Mouse (Mus musculus): ENCODE data around the gene Gm28729. TPM values are rescaled to one million over a fixed set of nuclear protein-coding genes. Genes with fewer than 3 reads are reported as not detected.

Gene Gm28729
- 0.15 TPM in 1 of 2 replicates, not detected in the other for polyA plus RNA-seq (2015; fragmentation: Nextera tagmentation; extraction: Ambion mirVana)

DNA sequence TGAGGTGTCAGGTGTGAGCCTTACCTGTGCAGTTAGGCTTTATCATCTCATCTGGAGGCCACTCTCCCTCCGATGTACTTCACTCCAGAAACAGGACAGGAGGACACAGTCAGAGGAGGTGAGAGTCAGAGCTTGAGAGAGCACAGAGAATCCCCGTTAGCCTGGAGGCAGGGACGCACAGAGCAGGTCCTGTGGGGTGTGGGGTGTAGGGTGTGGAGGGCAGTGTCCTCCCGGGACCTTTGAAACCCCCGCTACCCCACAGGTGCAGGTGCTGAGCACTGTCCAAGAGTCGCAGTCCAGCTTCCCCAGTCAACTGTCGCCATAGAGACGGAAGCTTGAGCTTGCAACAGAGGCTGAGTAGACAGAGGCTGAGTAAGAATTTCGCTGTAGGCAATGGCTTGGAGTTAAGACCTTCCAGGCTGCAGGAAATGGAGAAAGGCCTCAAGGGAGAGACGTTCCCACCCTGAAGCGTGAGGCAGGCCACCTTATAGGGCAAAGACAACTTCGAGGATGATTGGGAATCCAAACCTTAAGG is at the start of gene Gm28729:
Gene Gm28729 (minus strand): TSS at position 293 of the 535 bp plus-strand sequence.
- Histone ChIP-seq H3K4me1 (replicated peaks) (peaks cover 4% of the 10 kb centered on the region; the same call in 1 of the 2 replicates), H3K4me2 (no peak within 1 kb of the TSS), H3K9ac (no peak within 1 kb of the TSS), H3K27ac (replicated peaks) (no peak within 1 kb of the TSS), H3K27me3 (no peaks in the 10 kb centered on the region; the same call in 1 of the 2 replicates), H3K4me3 (no peak within 1 kb of the TSS), H3K36me3 (no peaks in the 10 kb centered on the region), H3K9me3 (no peaks in the 10 kb centered on the region)
- ATAC-seq (ENCODE audit: low read depth): no peak
- 64% methylated on average over 12 of the region's 12 CpGs for WGBS

DNA sequence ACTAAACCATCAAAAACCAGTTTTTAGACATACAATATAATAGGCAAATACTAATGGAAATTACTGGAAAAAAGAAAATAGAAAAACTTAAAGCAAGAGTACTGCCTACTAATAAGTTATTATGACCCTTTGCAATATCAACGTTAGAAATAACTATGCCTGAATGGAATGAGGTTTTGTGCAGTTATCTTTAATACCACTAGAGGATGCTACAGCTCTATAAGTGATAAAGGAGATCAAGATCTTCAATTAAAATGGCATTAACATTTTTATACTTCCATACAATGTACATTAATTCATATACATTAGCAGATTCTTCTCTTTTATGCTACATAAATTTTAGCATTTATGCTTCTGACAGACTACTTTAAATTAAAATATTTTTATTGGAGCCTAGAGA is 48.2 kb upstream of the Gm28729 start:
- ATAC-seq (ENCODE audit: low read depth): no peak
- Histone ChIP-seq H3K9ac (no peak overlapping the region), H3K4me1 (replicated peaks) (no peaks in the 10 kb centered on the region), H3K4me2 (no peak overlapping the region), H3K36me3 (peaks cover 28% of the 10 kb centered on the region), H3K4me3 (no peak overlapping the region), H3K27me3 (no peaks in the 10 kb centered on the region), H3K9me3 (no peaks in the 10 kb centered on the region), H3K27ac (replicated peaks) (no peak overlapping the region)
- 16% methylated on average over 1 of the region's 1 CpGs for WGBS

DNA sequence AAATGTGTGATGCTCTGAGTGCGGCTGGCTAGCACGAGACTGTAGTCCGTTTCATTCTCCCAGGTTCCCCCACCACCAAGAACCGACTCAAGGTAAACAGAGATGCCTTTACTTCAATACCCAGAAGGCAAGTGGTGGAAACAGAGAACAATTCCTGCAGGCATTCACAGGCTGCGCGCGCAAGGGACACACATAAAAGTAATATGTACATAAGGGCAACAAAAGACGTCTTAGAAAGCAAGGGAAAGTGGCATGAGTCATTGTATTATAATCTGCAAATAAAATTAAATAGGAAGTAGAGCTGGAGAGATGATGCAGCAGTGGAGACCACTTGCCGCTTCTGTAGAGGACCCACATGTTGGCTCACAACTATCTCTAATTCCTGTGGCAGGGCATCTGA is 47.7 kb upstream of the Gm28729 start:
- peaks cover 26% of the 10 kb centered on the region for H3K36me3 ChIP-seq
- no peaks in the 10 kb centered on the region for H3K4me1 ChIP-seq (replicated peaks)
- H3K9ac ChIP-seq: no peak overlapping the region
- no peak overlapping the region for H3K4me2 ChIP-seq
- no peak for ATAC-seq (ENCODE audit: low read depth)
- H3K9me3 ChIP-seq: no peaks in the 10 kb centered on the region
- H3K27ac ChIP-seq (replicated peaks): no peak overlapping the region
- 90% methylated on average over 9 of the region's 9 CpGs for WGBS
- H3K4me3 ChIP-seq: no peak overlapping the region
- H3K27me3 ChIP-seq: no peaks in the 10 kb centered on the region

DNA sequence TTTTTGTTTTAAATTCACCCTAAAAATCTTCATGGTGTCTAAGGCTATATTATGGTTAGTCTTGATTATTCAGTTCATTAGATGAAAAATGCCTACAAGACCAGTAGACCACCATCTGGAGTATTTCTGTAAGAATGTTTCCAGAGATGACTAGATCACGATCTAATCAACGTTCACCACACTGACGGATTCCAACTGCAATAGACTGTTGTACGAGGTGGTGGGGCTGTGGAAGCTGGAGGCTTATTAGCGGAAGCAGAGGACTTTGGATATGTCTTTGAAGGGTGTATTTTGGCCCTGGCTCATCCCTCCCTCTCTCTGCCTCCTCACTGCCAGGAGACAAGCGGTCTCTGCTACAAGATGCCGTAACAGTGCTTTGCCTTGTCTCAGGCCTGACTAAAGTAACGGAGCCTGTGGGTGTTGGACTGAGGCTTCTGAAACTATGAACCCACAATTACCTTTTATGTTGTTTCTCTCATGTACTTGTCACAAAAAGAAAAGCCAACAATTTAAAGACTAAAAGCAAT is 41.5 kb upstream of the Gm28729 start:
- H3K4me2 ChIP-seq: no peak overlapping the region
- peaks cover 44% of the 10 kb centered on the region for H3K36me3 ChIP-seq
- H3K9ac ChIP-seq: no peak overlapping the region
- no peak overlapping the region for H3K27ac ChIP-seq (replicated peaks)
- H3K9me3 ChIP-seq: no peaks in the 10 kb centered on the region
- 86% methylated on average over 8 of the region's 8 CpGs for WGBS
- H3K27me3 ChIP-seq: no peaks in the 10 kb centered on the region
- no peak overlapping the region for H3K4me3 ChIP-seq
- no peaks in the 10 kb centered on the region for H3K4me1 ChIP-seq (replicated peaks)
- ATAC-seq (ENCODE audit: low read depth): no peak

DNA sequence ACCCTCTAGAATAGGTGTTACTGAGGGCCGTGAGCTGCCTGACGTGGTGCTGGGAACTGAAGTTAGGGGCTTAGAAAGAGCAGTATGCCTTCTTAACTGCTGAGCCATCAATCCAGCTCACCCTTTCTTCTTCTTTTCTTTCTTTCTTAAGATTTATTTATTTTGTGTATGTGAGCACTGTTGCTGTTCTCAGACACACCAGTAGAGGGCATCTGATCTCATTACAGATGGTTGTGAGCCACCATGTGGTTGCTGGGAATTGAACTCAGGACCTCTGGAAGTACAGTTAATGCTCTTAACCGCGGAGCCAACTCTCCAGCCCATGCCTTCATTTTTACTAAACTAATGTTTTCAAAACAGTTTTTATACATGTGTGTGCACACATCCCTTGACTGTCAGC is 38.4 kb upstream of the Gm28729 start:
- Histone ChIP-seq H3K27ac (replicated peaks) (no peak overlapping the region), H3K36me3 (peaks cover 52% of the 10 kb centered on the region), H3K4me1 (replicated peaks) (no peaks in the 10 kb centered on the region), H3K4me2 (no peak overlapping the region), H3K9me3 (no peaks in the 10 kb centered on the region), H3K27me3 (no peaks in the 10 kb centered on the region), H3K4me3 (no peak overlapping the region), H3K9ac (no peak overlapping the region)
- 96% methylated on average over 4 of the region's 4 CpGs for WGBS
- ATAC-seq (ENCODE audit: low read depth): no peak

DNA sequence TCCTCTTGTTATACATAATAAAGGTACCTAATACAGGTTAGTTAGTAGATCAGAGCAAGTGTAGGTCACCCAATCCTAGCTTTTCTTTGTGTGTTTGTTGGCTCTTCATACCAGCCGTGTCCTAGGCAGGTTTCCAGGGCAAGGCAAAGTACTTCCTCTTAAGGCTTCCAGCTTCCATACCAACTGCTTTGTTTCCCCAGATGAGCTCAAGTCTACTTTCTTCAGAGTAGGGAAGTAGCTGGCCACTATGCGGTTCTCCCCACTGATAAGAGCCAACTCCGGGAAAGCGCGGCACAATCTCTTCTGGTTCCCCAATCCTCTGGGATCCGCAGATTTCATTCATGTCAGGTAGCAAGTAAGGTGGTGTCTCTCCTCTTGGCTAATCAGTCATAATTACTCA is 34.1 kb upstream of the Gm28729 start:
- Histone ChIP-seq H3K27ac (replicated peaks) (no peak overlapping the region), H3K27me3 (no peaks in the 10 kb centered on the region), H3K9me3 (no peaks in the 10 kb centered on the region), H3K4me2 (no peak overlapping the region), H3K4me3 (no peak overlapping the region), H3K4me1 (replicated peaks) (no peaks in the 10 kb centered on the region), H3K36me3 (peaks cover 49% of the 10 kb centered on the region), H3K9ac (no peak overlapping the region)
- no peak for ATAC-seq (ENCODE audit: low read depth)
- WGBS: 95% methylated on average over 6 of the region's 6 CpGs

DNA sequence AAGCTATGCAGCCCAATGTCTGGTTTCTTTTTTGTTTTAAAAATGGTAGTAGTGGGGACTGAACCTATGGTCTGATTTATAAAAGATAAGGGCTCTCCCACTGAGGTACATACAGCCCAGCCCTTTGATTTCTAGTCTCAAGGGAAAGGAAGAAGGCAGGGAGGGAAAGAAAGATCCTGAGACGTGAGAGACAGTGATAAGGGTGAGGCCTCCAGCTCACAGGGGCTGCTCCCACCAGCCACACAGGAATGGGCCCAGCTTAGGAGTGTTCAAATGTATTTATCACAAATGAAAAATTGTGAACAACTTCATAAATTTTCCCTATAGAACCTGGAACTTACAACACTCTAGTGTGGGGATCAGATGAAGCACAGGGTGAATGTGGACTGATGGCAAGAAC is 33.5 kb upstream of the Gm28729 start:
- WGBS: 95% methylated on average over 1 of the region's 1 CpGs
- H3K27ac ChIP-seq (replicated peaks): no peak overlapping the region
- H3K27me3 ChIP-seq: no peaks in the 10 kb centered on the region
- H3K4me2 ChIP-seq: no peak overlapping the region
- no peak overlapping the region for H3K4me3 ChIP-seq
- H3K36me3 ChIP-seq: peaks cover 43% of the 10 kb centered on the region
- H3K9ac ChIP-seq: no peak overlapping the region
- H3K9me3 ChIP-seq: no peaks in the 10 kb centered on the region
- no peaks in the 10 kb centered on the region for H3K4me1 ChIP-seq (replicated peaks)
- no peak for ATAC-seq (ENCODE audit: low read depth)

DNA sequence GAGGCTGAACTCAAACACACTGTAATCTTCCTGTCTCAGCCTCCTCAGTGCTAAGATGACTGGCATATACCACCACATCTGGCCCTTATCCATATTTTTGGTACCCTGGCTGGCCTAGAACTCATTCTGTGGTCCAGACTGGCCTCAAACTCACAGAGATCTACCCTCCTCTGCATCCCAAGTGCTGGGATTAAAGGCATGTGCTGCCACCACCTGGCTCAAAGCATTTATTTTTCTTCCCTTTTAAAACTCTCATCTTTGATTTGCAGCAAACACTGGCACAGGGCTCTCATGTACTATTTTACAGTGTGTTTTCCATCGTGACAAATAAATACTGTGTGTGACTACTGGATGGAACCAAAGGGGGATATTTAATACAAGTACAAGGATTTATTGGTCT is 29.0 kb upstream of the Gm28729 start:
- 87% methylated on average over 1 of the region's 1 CpGs for WGBS
- H3K9ac ChIP-seq: no peak overlapping the region
- H3K4me3 ChIP-seq: no peak overlapping the region
- peaks cover 33% of the 10 kb centered on the region for H3K36me3 ChIP-seq
- H3K4me1 ChIP-seq (replicated peaks): no peaks in the 10 kb centered on the region
- no peak overlapping the region for H3K4me2 ChIP-seq
- no peaks in the 10 kb centered on the region for H3K9me3 ChIP-seq
- no peak overlapping the region for H3K27ac ChIP-seq (replicated peaks)
- no peak for ATAC-seq (ENCODE audit: low read depth)
- no peaks in the 10 kb centered on the region for H3K27me3 ChIP-seq

DNA sequence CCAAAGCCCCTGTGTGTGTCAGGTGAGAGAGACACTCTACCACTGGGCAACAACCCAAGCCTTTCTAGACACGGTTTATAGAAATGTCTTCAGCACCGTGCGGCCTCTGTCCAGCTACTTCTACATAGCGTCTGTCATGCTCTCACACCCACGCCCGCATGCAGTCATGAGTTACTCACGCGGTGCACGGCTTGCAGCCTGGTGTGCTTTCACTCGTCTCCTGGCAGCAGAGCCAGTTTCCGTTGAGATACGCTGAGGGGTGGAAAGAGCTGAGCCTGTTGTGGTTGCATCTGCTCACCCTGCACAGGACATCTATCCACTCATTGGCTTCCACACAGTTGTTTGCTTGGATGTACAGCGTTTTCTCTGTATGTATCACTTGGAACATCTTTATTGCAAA is 20.3 kb upstream of the Gm28729 start:
- no peak overlapping the region for H3K4me2 ChIP-seq
- no peak for ATAC-seq (ENCODE audit: low read depth)

DNA sequence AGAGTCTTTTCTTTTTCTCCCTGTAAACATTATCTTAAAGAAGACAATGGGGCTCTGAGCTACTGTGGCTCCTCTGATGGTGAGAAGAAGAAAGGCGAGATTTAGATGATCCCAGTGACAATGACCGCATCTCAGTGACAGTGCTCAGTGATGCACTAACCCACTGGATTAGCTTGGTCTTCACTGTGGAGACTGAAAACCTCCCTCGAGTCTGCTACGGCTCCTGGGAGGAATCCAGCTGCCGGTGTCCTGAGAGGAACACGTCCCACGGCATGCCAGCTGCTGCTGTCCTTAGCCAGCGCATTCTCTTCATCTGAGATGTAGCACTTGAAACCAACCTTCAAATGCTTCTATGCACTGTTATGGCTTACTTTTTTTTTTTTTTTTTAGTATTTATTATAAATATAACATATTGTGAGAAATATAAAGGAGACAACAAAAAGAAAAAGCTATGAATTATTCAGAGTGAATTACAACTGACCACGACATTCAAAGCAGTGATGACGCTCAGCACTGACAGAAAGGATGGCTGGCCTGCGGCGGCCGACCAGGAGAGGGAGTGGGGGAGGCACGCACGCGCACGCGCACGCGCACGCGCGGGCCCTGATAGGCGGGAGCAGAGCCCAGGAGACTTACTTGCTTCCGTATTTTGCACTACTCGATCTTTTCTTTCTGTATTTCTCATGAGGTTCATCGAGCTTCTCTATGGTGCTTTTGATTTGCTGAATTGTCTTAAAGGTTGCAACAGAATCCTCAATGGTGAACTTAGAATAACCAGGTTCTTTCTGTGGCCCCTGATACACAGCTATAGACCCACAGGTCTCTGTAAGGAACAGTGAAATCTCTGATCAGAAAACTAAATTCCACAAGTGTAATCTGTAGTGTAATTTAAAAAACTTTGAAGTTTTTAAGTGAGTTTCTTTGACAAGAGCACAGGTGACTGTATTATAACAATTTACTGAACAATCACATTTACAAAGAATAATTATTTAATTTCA is 18.9 kb upstream of the Gm28729 start:
- Histone ChIP-seq H3K27ac (replicated peaks) (peak overlapping the region; percentile 72), H3K9me3 (no peaks in the 10 kb centered on the region), H3K27me3 (no peaks in the 10 kb centered on the region), H3K4me2 (peak overlapping the region; percentile 51), H3K9ac (peak overlapping the region; percentile 48; the same call in 1 of the 2 replicates), H3K4me3 (peak overlapping the region; percentile 27), H3K4me1 (replicated peaks) (peaks cover 5% of the 10 kb centered on the region; the same call in 1 of the 2 replicates), H3K36me3 (peaks cover 39% of the 10 kb centered on the region)
- WGBS: 33% methylated on average over 27 of the region's 27 CpGs
- ATAC-seq (ENCODE audit: low read depth): peak; percentile 86

More for the DNA sequence above, 20.3 kb upstream of the Gm28729 start:
- no peak overlapping the region for H3K27ac ChIP-seq (replicated peaks)
- H3K9me3 ChIP-seq: no peaks in the 10 kb centered on the region
- H3K4me1 ChIP-seq (replicated peaks): peaks cover 5% of the 10 kb centered on the region; the same call in 1 of the 2 replicates
- H3K36me3 ChIP-seq: peaks cover 42% of the 10 kb centered on the region
- H3K9ac ChIP-seq: no peak overlapping the region
- H3K27me3 ChIP-seq: no peaks in the 10 kb centered on the region
- WGBS: 89% methylated on average over 13 of the region's 13 CpGs
- H3K4me3 ChIP-seq: no peak overlapping the region

DNA sequence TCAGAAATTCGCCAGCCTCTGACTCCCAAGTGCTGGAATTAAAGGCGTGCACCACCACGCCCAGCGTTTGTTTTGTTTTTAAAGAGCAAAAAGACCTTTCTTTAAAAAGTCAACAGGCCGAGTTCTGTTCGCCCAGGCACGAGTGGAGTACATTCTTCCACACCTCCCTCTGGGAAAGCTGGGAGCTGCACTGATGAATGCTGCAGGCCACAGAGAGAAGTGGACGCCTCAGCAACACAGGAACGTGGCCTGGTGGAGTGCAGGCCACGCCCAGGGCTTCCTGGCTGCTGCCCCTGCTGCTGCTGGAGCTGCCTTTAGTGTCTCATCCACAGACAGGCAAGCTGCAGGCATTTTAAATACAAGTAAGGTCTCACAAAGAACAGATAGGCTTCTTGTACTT is 13.9 kb upstream of the Gm28729 start:
- Histone ChIP-seq H3K4me1 (replicated peaks) (peaks cover 12% of the 10 kb centered on the region), H3K4me3 (no peak overlapping the region), H3K4me2 (no peak overlapping the region), H3K27me3 (no peaks in the 10 kb centered on the region), H3K27ac (replicated peaks) (no peak overlapping the region), H3K9me3 (no peaks in the 10 kb centered on the region), H3K9ac (no peak overlapping the region), H3K36me3 (peaks cover 23% of the 10 kb centered on the region)
- ATAC-seq (ENCODE audit: low read depth): no peak
- WGBS: 64% methylated on average over 10 of the region's 10 CpGs

DNA sequence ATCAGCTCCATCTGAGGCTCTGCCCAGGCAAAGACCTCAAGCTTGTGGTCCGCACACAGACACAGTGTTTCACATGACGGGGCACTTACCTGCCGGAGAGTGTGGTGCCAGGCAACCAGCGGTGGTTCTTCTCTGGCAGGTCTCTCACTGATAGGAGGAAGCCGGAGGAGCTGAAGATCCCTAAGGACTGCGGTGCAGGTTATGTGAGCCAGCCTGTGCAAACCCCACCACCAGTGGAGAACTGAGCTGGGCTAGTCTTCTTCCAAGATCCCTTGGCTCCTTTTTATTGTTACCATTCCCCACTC is 12.5 kb upstream of the Gm28729 start:
- no peaks in the 10 kb centered on the region for H3K9me3 ChIP-seq
- H3K27me3 ChIP-seq: no peaks in the 10 kb centered on the region
- WGBS: 84% methylated on average over 6 of the region's 6 CpGs
- H3K9ac ChIP-seq: no peak overlapping the region
- H3K27ac ChIP-seq (replicated peaks): 0 out of 2 replicates have a peak overlapping the region, but pooled peaks have one; percentile 15
- no peak for ATAC-seq (ENCODE audit: low read depth)
- H3K36me3 ChIP-seq: peaks cover 14% of the 10 kb centered on the region
- no peak overlapping the region for H3K4me3 ChIP-seq
- H3K4me2 ChIP-seq: peak overlapping the region; percentile 60; the same call in 1 of the 2 replicates
- peaks cover 11% of the 10 kb centered on the region for H3K4me1 ChIP-seq (replicated peaks)

Data from neural tube, embryonic 13.5 days (tissue).